Mouse (Mus musculus) urinary bladder, postnatal 14 days (tissue): ENCODE data around the gene Pla2g5.
A peak's percentile ranks its signal among the peaks of the same experiment; 100 is the strongest.
"Not testable (repeated sequence)": the region's sequence is repeated elsewhere in the genome, so short reads cannot be mapped to it uniquely, and the experiment has no call there.

Experiments
- DNase-seq: peaks from one replicate; pipeline ENCODE4 v3.0.0; 2021; ENCODE audit warnings: low spot score

The Pla2g5 gene

DNA sequence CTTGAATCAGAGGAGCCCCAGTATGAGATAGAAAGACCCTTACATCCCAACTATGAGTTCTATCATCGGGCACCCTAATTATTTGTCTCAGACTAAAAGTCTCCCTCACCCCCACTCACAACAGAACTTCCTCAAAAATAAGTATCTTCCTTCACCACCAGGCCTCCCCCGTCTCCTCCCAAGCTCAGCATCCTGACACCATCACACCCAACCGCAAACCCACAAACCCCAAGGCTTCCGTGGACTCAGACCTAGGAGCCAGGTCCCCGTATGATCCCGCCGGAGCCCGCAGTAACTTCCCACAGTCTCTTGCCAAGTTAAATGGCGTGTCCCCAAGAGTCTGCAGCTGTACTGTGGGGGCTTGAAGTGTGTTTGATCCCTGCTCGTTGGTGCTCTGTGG, 5.7 kb downstream of the Pla2g5 start:
- no peak for DNase-seq

DNA sequence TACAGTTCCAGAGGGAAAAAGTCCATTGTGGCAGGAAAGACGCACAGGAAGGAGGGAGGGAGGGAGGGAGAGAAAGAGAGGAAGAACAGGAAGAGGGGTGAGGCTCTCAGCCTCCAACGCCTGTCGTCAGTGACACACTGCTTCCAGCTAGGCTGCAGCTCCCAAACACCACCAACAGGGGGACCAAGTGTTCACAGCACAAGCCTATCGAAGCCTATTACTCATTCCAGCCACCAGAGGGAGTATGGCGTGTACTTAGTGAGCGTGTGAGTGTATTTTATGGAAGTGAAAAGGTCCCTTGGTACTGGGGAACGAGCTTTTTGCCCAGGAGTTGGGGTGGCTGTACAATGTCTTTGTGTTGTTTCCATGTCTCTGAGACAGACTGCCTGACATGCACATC, 6.8 kb downstream of the Pla2g5 start:
- peak; percentile 69 for DNase-seq

DNA sequence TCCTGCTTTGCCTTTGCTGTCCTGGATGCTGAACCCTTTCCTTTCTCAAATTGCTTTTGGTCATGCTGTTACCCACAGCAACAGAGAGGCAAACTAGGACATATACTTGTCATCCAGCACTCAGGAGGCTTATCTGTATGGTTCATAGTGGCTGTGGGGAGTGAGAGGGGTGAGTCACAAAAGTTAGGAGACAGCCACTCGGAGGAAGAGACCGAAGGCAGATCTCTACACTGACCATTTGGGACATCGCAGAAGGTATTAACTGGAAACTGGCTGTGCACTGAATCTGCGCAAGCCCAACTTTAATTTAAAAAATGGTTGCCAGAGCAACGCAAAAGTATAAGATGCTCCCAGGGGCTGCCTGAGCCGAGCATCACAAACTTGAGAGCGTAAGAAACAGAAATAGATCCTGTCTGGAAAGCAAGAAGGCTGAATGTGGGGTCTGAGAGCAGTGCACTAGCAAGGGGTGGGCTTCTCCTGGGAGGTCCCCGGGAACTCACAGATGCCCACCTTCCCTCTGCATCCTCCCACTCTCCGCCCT, 8.1 kb downstream of the Pla2g5 start:
- DNase-seq, result no peak

DNA sequence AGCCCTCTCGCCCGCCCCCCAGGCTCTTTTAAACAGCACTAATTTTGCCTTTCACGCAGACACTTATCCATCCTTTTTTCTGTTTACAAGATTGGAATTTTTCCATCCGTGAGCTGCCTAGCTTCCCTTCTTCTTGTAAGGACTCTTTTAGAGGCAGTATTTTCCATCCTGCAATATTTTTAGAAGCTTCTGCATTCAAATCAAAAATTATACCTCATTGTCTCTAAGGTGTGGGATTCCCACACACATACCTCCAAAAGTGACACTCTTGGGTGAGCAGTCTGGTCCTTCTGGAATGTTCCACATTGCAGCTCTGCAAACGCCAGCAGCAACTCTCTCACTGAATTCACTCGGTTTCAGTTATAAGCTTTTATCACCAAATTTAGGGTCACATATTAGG, 10.3 kb downstream of the Pla2g5 start:
- DNase-seq, result no peak

DNA sequence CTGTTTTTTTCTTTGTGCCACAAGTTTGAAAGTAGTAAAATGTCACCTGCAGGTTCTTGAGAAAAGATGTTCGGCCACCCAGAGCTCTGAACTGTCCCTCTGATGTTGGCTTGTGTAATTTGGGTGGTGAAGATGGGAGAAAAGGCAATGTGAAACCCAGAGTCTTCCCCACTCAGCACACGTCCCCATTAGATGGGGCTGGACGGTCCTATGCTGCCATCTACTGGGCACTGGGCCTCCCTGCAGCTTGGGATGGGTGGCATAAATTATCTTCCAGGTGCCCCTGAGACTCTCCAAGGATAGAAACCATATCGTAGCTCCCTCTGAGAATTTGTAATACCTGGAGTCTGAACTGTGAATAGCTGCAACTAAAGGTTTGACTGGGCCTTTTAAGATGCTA, 11.8 kb downstream of the Pla2g5 start:
- peak; percentile 67 for DNase-seq

DNA sequence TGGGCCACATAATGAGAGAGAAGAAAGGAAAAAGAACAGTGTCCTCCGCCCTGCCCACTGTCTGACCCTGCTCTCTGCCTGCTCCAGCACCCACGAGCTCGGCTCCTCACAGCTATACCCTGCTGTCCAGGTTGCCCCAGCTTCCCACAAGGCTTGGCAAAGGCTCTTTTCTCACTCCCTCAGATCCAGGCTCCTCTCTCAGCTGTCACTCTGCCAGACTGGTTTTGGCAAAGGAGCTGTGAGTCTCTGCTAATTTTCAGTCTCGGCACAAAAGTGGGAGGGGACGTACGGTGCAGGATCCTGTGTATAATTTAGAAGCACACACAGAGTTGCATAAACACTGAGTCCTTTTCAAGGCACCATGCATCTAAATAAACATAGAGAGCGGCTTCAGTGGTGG, 21.9 kb downstream of the Pla2g5 start:
- DNase-seq, result no peak

DNA sequence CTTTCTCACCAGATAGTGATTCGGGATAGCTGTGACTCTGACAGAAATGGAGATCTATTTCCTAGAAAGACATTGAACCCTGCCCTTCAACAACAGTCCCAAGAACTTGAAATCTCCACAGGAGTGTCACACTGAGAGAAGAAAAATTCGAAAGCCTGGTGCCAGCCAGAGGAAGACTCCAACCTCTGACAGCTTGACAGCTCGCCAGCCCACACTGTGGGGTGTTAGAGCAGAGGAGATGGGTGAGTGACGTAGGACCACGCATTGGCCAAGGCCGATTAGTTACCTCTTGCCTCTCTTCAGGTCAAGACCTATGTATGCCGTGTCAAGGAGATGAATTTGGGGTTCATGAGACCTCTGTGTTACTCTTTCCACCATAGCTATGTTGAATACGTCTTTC, 22.6 kb downstream of the Pla2g5 start:
- no peak for DNase-seq

DNA sequence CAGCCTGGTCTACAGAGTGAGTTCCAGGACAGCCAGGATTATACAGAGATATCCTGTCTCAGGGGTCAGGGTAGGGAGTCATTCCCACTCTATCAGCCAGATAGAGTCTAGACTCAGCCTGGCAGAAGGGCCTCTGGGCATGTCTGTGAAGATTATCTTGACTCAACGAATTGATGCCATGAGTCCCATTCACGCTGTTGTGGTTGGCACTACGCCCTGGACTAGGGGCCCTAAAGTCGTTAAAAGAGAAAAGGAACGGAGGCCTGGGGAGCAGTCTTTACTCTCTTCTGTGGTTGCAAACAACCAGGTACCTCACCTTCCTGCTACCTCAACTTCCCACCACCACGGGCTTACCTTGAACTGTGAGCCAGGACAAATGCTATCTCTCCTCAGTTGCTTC, 23.5 kb downstream of the Pla2g5 start:
- no peak for DNase-seq

DNA sequence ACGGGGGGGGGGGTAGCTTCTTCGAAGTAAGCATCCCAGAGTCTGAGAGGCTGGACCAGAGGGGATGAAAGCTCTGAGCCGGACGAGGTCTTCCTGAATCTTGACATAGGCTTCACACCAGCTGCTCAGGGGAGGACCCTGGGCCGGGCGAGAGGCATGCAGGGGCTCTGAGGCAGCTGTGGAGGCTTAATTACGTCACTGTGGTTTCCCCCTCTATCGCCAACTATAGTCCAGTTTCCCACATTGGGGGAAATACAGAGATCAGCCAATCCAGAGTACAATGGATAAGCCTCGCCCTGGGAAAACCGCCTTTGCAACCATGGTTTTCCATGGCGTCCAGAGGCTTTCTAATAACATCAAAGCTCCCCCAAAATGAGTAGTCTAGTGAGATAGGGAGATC, 36.1 kb downstream of the Pla2g5 start:
- no peak for DNase-seq

DNA sequence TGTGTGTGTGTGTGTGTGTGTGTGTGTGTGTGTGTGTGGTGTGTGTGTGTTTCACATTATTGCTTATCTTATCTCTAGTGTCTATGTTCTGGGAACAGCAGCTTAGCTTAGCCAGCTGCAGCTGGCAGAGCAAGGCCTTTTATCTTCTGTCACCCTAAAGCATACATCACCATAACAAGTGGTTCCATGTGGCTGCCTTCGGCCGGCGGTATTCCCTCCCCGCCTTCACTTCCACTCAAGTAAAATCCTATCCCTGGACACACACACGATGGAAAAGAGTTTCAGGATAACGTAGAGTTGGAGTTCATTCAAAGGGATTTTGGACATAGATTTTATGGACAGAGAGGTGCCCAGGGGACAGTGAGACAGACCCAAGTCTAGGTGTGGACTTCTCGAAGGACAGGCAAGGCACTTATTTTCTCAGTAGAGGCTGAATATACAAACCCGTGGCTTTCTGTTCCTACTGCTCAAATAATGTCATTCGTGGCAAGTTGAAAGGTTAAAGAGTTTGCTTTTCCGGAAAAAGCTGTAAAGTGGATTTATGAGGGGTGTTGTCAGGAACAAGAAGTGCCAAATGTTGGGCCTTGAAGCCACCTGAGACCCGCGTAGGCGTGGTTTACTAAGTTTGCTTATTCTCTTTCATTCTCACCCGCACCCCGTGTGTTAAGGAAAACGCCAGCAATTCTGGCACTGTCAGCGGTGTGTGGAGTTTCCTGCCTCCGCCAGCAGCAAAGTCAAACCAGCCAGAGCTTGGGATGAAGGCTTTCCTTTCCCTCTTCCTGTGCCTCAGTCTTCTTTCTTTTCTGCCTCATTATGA, 37.3 kb downstream of the Pla2g5 start:
- DNase-seq, result peak; percentile 26

DNA sequence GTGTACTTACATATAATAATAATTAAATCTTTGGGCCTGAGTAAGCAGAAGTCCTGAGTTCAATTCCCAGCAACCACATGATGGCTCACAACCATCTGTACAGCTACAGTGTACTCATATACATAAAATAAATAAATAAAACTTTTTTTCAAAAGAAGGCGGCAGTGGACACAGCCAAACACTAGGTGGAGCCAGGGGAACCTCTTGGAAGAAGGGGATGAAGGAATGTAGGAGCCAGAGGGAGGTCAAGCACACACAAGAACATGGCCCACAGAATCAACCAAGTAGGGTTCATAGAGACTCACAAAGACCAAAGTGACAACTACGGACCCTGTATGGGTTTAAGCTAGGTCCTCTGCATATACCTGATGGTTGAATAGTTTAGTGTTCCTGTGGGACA, 38.6 kb downstream of the Pla2g5 start:
- no peak for DNase-seq

DNA sequence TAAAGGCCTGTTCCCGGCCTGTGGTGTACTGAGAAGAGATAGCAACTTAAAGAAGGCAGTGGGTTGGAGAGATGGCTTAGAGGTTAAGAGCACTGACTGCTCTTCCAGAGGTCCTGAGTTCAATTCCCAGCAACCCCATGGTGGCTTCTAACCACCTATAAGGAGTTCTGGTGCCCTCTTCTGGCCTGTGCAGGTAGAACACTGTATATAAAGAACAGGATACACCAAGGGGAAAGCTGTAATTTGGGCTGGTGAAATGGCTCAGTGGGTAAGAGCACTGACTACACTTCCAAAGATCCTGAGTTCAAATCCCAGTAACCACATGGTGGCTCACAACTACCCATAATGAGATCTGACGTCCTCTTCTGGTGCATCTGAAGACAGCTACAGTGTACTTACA, 39.1 kb downstream of the Pla2g5 start:
- not testable (repeated sequence) for DNase-seq

DNA sequence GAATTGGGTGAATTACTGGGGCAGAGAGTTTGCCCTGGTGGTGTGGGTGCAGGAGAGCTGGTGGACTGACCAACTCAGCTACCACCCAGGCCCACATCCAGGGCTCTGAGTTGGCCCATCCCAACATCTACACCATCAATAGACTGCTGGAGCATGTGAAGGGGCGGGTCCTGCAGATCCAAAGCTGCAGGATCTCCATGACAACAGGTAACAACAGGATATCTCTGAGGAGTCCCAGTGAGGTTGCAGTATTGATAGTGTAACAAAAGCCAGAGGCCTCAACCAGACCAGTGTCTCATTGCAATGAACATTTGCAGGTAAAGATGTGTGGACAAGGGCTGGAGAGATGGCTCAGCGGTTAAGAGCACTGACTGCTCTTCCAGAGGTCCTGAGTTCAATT, 42.2 kb downstream of the Pla2g5 start:
- DNase-seq, result no peak

DNA sequence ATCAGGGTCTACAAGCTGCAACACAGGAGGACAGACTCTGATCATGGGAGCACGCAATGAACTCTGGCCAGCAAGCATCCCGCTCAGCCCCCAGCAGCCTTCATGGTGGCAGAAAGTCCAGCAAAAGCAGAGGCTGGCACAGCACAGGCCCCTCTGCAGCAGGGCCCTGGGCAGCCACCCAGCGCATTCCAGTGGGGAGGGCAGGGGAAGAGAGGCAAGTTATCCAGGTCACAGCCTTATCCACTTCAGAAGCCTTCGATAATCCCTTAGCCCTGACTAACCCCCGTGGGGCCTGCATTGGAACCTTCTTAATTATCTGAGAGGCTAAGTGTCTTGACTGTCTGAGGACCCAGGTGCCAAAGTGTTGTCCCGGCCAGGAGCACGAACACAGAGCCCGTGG, 44.2 kb downstream of the Pla2g5 start:
- DNase-seq, result no peak

DNA sequence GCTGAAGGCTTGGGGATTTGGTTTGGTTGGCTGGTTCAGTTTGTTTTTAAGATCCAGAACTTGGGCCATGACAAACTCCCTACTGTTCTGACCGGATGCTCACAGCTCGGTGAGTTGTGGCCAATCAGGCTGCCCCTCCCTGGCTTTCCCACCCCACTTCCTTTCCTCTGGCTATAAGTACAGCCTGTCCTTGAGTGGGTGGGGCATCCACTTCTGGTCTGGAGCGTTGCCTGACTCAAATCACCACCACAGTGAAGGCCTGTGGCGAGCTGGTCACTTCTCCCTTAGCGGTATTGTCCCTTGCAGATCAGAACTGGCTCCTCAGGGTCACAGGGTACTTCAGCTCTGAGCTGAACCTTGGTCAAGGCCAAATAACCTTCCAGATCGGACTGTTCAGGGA, 45.5 kb downstream of the Pla2g5 start:
- DNase-seq, result no peak

DNA sequence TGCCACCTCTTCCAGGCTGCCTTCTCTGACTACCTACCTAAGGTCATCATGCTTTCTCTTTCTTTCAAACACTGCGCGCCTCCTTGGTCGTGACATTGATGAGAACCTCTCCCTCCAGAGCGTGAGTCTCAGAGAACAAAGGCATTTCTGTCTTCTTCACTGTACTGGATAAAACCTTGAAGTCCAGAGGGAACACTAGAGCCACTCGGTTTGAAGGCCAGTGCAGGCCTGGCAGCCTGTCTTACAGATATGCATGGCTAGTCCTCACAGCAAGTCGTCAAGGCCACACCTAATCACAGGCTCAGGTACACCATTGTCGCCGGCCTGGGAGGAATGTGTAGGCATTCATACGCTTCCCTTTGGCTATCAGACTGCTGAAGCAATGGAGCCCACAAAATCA, 47.1 kb downstream of the Pla2g5 start:
- DNase-seq, result no peak

DNA sequence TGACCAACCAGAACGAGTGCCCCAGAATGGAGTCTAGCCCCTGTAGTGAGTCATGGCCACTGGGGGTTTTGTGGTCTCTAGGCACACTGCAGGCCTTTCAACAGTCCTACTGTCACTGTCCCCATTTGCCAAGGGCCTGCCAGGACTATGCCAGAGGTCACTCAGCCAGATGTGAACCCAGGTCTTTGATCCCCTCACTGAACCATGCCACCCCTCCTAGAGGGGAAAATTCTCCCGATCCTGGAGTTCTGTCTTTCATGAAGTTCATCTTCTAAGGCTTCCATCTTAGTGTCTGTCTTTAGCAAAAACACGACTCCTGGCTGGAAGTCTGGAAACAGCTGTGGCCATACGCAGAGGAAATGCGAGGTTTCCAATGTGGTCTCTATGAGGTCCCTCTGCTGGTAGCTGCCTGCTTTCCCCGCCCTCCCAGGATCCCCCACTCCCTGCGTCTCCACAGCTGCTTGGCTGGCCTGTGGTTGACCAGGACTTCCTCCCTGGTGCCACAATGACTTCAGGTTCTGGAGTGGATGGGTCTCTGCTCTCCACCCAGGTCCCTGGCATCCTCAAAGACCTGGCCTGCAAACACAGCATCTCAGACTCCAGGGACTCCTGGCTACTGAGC, 56.3 kb downstream of the Pla2g5 start:
- DNase-seq, result no peak

DNA sequence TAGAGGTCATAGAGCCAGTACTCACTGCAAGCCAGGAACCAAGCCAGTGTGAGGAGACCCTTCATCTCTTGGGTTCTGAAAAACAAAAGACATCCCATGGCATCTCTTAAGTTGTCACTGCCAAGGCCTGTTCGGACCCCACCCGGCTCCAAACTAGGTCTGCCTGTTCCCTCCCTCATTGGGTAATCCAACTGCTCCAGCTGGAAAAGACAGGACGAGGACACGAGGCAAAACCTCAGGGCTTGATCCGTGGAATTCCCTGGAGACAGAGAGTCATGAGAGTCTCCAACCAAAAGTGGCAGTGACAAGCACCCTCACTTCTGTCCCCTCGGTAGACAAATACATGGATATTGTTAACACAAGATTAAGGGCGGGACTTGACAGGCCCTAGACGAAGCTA, 57.1 kb downstream of the Pla2g5 start:
- no peak for DNase-seq

DNA sequence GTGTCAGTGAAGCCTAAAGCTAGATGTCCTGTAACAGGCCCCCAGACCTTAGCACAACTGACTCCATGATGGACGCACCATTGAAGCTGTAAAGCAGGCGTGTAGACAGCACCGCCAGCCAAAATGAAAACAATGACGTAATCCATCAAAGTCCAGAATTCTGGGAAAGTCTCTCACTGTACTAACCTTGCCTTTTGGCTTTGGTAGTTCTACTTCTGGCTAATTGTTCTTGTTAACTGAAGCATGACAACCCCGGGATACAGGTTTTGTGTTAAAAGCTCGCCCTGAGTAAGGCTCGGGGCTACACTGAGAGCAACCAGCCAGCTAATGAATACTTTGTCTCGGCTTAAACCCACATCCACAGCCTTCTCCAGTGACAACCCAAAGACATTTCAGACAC, 58.0 kb downstream of the Pla2g5 start:
- DNase-seq, result no peak

DNA sequence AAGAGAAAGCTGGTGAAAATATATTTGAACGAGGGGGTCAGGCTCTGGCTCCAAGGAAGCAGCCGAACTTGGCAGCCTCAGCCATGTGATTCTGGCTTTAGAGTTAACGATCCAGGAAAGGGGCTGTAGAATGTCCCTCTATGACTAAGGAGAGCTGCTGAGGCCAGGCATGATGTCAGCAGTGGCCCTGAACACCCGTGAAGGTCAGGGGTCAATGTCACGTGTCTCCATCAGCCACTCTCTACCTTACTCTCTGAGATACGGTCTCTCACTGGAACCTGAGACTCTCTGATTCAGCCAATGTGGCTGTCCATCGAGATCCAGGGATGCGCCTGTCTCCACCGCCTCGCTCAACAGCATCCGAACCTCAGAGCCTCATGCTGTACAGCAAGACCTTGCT, 60.4 kb downstream of the Pla2g5 start:
- no peak for DNase-seq

DNA sequence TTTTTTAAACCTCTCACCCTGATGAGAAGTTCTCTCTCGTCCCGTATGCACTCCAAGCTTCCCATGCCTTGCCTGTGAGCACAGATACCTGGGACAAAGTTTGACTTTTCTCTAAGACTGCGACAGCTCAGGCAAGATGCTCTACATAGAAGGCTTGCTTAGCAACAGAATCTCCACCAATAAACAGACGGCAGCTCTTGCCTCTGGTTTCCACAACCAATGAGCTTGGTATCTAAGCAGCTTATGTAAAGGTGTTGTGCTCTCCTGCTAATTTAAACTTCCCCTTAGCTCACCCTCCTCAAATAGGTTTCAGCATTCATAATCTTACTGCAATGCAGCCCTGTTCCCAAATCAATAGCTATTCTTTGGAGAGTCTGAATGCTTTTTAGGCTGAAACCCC, 61.7 kb downstream of the Pla2g5 start:
- DNase-seq, result no peak

DNA sequence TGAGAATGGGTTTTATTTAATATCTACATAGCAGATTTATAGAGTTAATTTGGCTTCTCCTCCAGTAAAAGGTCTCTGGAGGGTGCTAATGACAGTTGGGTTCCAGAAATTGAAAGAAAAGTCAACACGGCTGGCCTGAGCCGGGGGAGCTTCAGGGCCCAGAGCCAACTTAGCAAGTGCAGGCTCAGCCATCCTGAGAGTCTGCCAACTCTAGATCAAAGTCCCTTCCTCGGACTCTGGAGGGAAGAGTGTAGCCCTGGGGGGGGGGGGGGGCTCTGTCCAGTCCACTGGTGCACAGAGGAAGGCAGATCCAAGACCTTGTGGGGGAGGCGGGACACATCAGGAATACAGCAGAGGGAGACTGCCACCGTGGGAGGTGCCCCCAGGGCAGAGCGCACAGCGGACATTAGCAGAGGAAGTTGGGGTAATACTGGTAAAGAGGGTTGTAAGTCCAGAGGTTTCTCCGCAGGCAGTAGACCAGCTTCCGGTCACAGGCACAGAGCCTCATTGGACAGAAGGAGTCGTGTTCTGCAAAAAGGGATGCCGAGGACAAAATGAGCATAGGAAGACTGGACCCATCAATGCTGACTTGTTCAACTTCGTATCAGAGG, 63.0 kb downstream of the Pla2g5 start:
- DNase-seq, result no peak

DNA sequence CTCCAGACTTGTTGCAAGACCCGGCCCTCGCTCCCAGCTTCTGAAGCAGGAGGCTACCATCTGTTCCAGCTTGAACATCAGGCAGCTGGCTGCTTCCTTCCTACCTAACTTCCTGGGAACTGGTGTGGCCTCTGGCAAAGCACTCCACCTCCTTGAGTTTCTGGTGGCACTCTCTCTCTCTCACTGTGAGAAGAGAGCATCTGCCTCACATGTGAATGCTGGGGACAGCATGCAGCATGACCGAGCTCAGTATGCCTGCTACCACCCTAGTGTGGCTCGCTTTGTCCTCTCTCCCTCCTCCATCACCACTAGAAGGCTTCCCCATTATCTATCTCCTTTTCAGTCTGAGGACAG, 66.1 kb downstream of the Pla2g5 start:
- DNase-seq, result no peak
